26 mouse cellular contexts compared by ENCODE assay signal in the genomic region with DNA sequence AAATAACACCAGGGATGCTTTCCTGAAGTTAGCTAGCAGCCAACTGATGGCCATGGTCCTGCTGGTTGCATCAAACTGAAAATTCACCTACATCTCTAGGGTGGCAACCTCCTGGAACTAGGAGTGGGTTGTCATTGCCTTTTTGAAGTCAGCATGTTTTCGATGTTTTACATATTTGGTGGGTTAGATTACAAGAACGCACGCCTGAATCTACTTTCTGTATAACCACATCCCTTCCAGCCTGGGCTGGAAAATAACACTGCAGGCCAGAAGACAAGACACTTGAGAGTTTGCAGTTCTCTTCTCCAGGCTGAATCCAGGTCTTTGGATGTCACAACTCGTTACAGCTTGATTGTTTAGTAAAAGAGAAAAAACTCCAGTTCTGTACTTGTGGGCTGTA. TPM values are rescaled to one million over a fixed set of nuclear protein-coding genes. Genes with fewer than 3 reads are reported as not detected.
DNase-seq lines count a peak whose midpoint lies in the region; ATAC-seq and TF ChIP-seq lines count a peak whose summit lies in the region.
"Had no signal": no experiment of that assay in that cellular context is flagged by ENCODE, and none has a peak within 500 bp of the region (broad histone marks: within the 10 kb centered on the region; RNA-seq: fewer than 3 reads in every experiment).

No protein-coding gene starts in this region.

- peak; percentile 17 for DNase-seq in 416B (ENCODE audit: low read depth)
- DNase-seq in CD4-positive helper T cell, adult 2 months (ENCODE audit: low read depth, low spot score), result peak; percentile 75
- DNase-seq in CH12.LX (ENCODE audit: extremely low read depth), result peak; percentile 49
- DNase-seq in induced T-regulatory cell, adult 2 months (ENCODE audit: low read depth), result peak; percentile 79
- no peak for DNase-seq in adrenal gland, adult 8-10 months
- DNase-seq in urinary bladder, postnatal 14 days (ENCODE audit: low spot score), result no peak
- no peak for DNase-seq in neural tube, embryonic 10.5 days (ENCODE audit: extremely low spot score, low spot score)
- DNase-seq: adrenal gland, postnatal 14 days; B cell, adult 2 months; cerebellum, adult 18-20 months; cerebellum, adult 9-11 months; cerebellum, postnatal 36 days; gastrocnemius, postnatal 36 days; heart, adult 18-20 months; heart, postnatal 14 days had no signal

- no peak for TF ChIP-seq POLR2A in CH12.LX (IDR thresholded peaks at IDR 0.05; ENCODE audit: low read depth, low read length)

- no peak for TF ChIP-seq RAD21 in CH12.LX (IDR thresholded peaks at IDR 0.05; ENCODE audit: low read depth, low read length)

- dilution Hi-C loops in CH12.LX (cut with MboI; ENCODE audit: extremely low pct_ligation_motif_present, extremely low pct_unique_long_range_greater_than_20kb, low sequenced_read_pairs), result no loop called here

- no peak overlapping the region for H3K4me2 ChIP-seq in CH12.LX (ENCODE audit: insufficient read depth, low read depth, poor library complexity, severe bottlenecking)
- H3K4me2 ChIP-seq: embryonic facial prominence, embryonic 15.5 days; heart, embryonic 15.5 days; hindbrain, embryonic 13.5 days had no signal

- peak; percentile 23; the same call in 1 of the 2 replicates for TF ChIP-seq EP300 in CH12.LX (IDR thresholded peaks at IDR 0.05; ENCODE audit: low read length)

- no peak overlapping the region for H3K27ac ChIP-seq in CH12.LX (ENCODE audit: insufficient read depth, low read depth)
- H3K27ac ChIP-seq: forebrain, embryonic 10.5 days; heart, embryonic 10.5 days; heart, embryonic 15.5 days; hindbrain, embryonic 13.5 days; hindbrain, postnatal 0 days had no signal

- no peak for ATAC-seq in megakaryocyte-erythroid progenitor cell, adult 5-6 weeks (replicated peaks; ENCODE audit: low FRiP score, low TSS enrichment, poor library complexity, severe bottlenecking)
- ATAC-seq: forebrain, embryonic 14.5 days; hindbrain, postnatal 0 days; intestine, embryonic 16.5 days; Patski had no signal

- TF ChIP-seq CTCF in CH12.LX (conservative IDR thresholded peaks at IDR 0.05 in 1 of 2, IDR thresholded peaks at IDR 0.05 in 1 of 2; ENCODE audit: low read depth in 2 of 2, low read length in 2 of 2), result no peak

- H3K4me1 ChIP-seq in CH12.LX (ENCODE audit: control insufficient read depth in 1 of 2, insufficient read depth in 2 of 2), result peaks cover 12 to 68% of the 10 kb centered on the region in 2 experiments
- H3K4me1 ChIP-seq: hindbrain, embryonic 13.5 days had no signal

- H3K9ac ChIP-seq in CH12.LX (ENCODE audit: insufficient read depth, low read depth), result no peak overlapping the region
- H3K9ac ChIP-seq: embryonic facial prominence, embryonic 15.5 days; heart, embryonic 15.5 days; hindbrain, embryonic 13.5 days had no signal

- in situ Hi-C loops in CH12.LX (cut with MboI; ENCODE audit: low pct_ligation_motif_present, low pct_unique_long_range_greater_than_20kb, low sequenced_read_pairs), result no loop called here

- H3K4me3 ChIP-seq in CH12.LX (replicated peaks in 1 of 3; ENCODE audit: low read depth in 2 of 3, low read length in 2 of 3, poor library complexity in 1 of 3), result no peak overlapping the region
- H3K4me3 ChIP-seq: embryonic facial prominence, embryonic 15.5 days; erythroblast, embryonic 14.5 days; forebrain, embryonic 10.5 days; heart, embryonic 10.5 days; heart, embryonic 15.5 days; hindbrain, embryonic 13.5 days had no signal

- no peaks in the 10 kb centered on the region for H3K27me3 ChIP-seq in CH12.LX (replicated peaks)
- H3K27me3 ChIP-seq: embryonic facial prominence, embryonic 15.5 days; heart, embryonic 15.5 days; hindbrain, embryonic 13.5 days; Patski had no signal

- no peaks in the 10 kb centered on the region for H3K9me3 ChIP-seq in CH12.LX (replicated peaks; ENCODE audit: low read length)
- H3K9me3 ChIP-seq: embryonic facial prominence, embryonic 15.5 days; forebrain, embryonic 10.5 days; heart, embryonic 10.5 days; heart, embryonic 15.5 days; hindbrain, embryonic 13.5 days had no signal

- H3K36me3 ChIP-seq in CH12.LX (replicated peaks in 1 of 2; ENCODE audit: control insufficient read depth in 1 of 2, insufficient read depth in 1 of 2, low read length in 1 of 2), result peaks cover 6 to 56% of the 10 kb centered on the region in 2 experiments
- H3K36me3 ChIP-seq: embryonic facial prominence, embryonic 15.5 days; forebrain, embryonic 10.5 days; heart, embryonic 10.5 days; heart, embryonic 15.5 days; hindbrain, embryonic 13.5 days had no signal

- peaks cover 60% of the 10 kb centered on the region for H3K79me2 ChIP-seq in CH12.LX (replicated peaks; ENCODE audit: control insufficient read depth, extremely low read depth, insufficient read depth, poor library complexity, severe bottlenecking)

TF ChIP-seq in CH12.LX, 34 proteins besides CTCF, POLR2A, EP300 and RAD21:
- no peak for TF ChIP-seq USF2 (conservative IDR thresholded peaks at IDR 0.05; ENCODE audit: low read depth, low read length)
- no peak for TF ChIP-seq TCF12 (IDR thresholded peaks at IDR 0.05; ENCODE audit: low read depth, low read length)
- no peak for TF ChIP-seq BHLHE40 (IDR thresholded peaks at IDR 0.05; ENCODE audit: low read depth, low read length)
- no peak for TF ChIP-seq ZMIZ1 (IDR thresholded peaks at IDR 0.05; ENCODE audit: low read depth, low read length)
- TF ChIP-seq KAT2A (IDR thresholded peaks at IDR 0.05; ENCODE audit: insufficient replicate concordance, low read length), result no peak
- no peak for TF ChIP-seq CHD2 (IDR thresholded peaks at IDR 0.05; ENCODE audit: low read length)
- no peak for TF ChIP-seq RCOR1 (conservative IDR thresholded peaks at IDR 0.05; ENCODE audit: low read depth, low read length)
- no peak for TF ChIP-seq ETS1 (conservative IDR thresholded peaks at IDR 0.05; ENCODE audit: low read depth, low read length)
- no peak for TF ChIP-seq TBP (conservative IDR thresholded peaks at IDR 0.05; ENCODE audit: low read depth, low read length)
- TF ChIP-seq MYC (IDR thresholded peaks at IDR 0.05; ENCODE audit: low read depth, low read length), result no peak
- TF ChIP-seq IRF4 (IDR thresholded peaks at IDR 0.05; ENCODE audit: low read depth, low read length), result no peak
- no peak for TF ChIP-seq ZC3H11A (IDR thresholded peaks at IDR 0.05; ENCODE audit: low read depth, low read length)

RNA-seq across cellular contexts. Expression of a gene that starts 28.5 kb away (rescaled TPM):
- 27.6 and 28.8 TPM in 2 replicates for total RNA-seq in CH12.LX (2012; rRNA removed)
- 15.8 and 16.3 TPM in 2 replicates for total RNA-seq in CH12.LX (2014; rRNA removed)
- polyA plus RNA-seq in CH12.LX (2012; ENCODE audit: insufficient read length, low read depth), result 27.3 and 31.0 TPM in 2 replicates
- 10 to 100 TPM; 19.0 to 29.6 (median 22.3) TPM for total RNA-seq in adrenal gland, adult 8-10 months (2022)
- total RNA-seq in megakaryocyte-erythroid progenitor cell, adult 5-6 weeks (2014; fragmentation: Nextera tagmentation), result 2.8 and 12.8 TPM in 2 replicates
- total RNA-seq in megakaryocyte-erythroid progenitor cell, adult 5-6 weeks (2017), result 4.2 and 5.9 TPM in 2 replicates
- polyA plus RNA-seq: erythroblast, embryonic 14.5 days had no signal

RNA-seq across cellular contexts. Expression of a gene that starts 55.3 kb away (rescaled TPM):
- total RNA-seq in CH12.LX (2012; rRNA removed) (26.5 and 28.0 TPM in 2 replicates), CH12.LX (2014; rRNA removed) (53.1 and 53.6 TPM in 2 replicates)
- polyA plus RNA-seq in CH12.LX (2012; ENCODE audit: insufficient read length, low read depth), result 30.2 and 32.4 TPM in 2 replicates
- 10 to 100 TPM; 47.2 to 52.7 (median 49.9) TPM for total RNA-seq in adrenal gland, adult 8-10 months (2022)
- 21.9 and 28.2 TPM in 2 replicates for total RNA-seq in megakaryocyte-erythroid progenitor cell, adult 5-6 weeks (2014; fragmentation: Nextera tagmentation)
- total RNA-seq in megakaryocyte-erythroid progenitor cell, adult 5-6 weeks (2017), result 16.0 and 20.9 TPM in 2 replicates

Comparison
In these comparisons a context has a peak if more than half of its experiments do, and no peak if none do; other contexts are left out.
1. DNase-seq: peak in 416B (single experiment), CD4-positive helper T cell, adult 2 months (single experiment), CH12.LX (single experiment) and induced T-regulatory cell, adult 2 months (single experiment); none in adrenal gland, adult 8-10 months (single experiment), urinary bladder, postnatal 14 days (single experiment) and neural tube, embryonic 10.5 days (single experiment).